Mouse (Mus musculus): Measurements from ENCODE around the gene Lect2. TPM values are rescaled to one million over a fixed set of nuclear protein-coding genes. Genes with fewer than 3 reads are reported as not detected.

Gene Lect2
- polyA plus RNA-seq, 1 experiment from 2014 or later = 1.6 TPM

- 89% methylated on average over 6 of the region's 6 CpGs for WGBS
These were observed 3.4 kb upstream of the Lect2 start for GRCm38 (mm10) chr13:56551661-56552060.

GRCm38 (mm10) chr13:56550574-56550973, 2.3 kb upstream of the Lect2 start:
- Histone ChIP-seq H3K27me3 (ENCODE audit: control insufficient read depth, insufficient read depth, low read length) (no peaks in the 10 kb centered on the region), H3K4me3 (ENCODE audit: low read length) (no peak overlapping the region), H3K36me3 (ENCODE audit: control insufficient read depth, insufficient read depth, low read length) (no peaks in the 10 kb centered on the region), H3K4me1 (ENCODE audit: control insufficient read depth, insufficient read depth, low read length) (peaks cover 5% of the 10 kb centered on the region), H3K9me3 (ENCODE audit: control insufficient read depth, low read length) (no peaks in the 10 kb centered on the region), H3K4me2 (replicated peaks; ENCODE audit: low read depth, low read length) (no peak overlapping the region), H3K27ac (ENCODE audit: low read depth, low read length) (no peak overlapping the region), H3K9ac (ENCODE audit: low read depth, low read length) (no peak overlapping the region)
- ATAC-seq (ENCODE audit: low FRiP score, low TSS enrichment) = no peak
- WGBS = 12% methylated on average over 1 of the region's 1 CpGs

More at GRCm38 (mm10) chr13:56551661-56552060, 3.4 kb upstream of the Lect2 start:
- no peak overlapping the region for H3K27ac ChIP-seq (ENCODE audit: low read depth, low read length)
- no peaks in the 10 kb centered on the region for H3K36me3 ChIP-seq (ENCODE audit: control insufficient read depth, insufficient read depth, low read length)
- H3K4me3 ChIP-seq (ENCODE audit: low read length) = no peak overlapping the region
- peaks cover 5% of the 10 kb centered on the region for H3K4me1 ChIP-seq (ENCODE audit: control insufficient read depth, insufficient read depth, low read length)
- H3K9me3 ChIP-seq (ENCODE audit: control insufficient read depth, low read length) = no peaks in the 10 kb centered on the region
- H3K4me2 ChIP-seq (replicated peaks; ENCODE audit: low read depth, low read length) = no peak overlapping the region
- H3K9ac ChIP-seq (ENCODE audit: low read depth, low read length) = no peak overlapping the region
- ATAC-seq (ENCODE audit: low FRiP score, low TSS enrichment) = no peak
- no peaks in the 10 kb centered on the region for H3K27me3 ChIP-seq (ENCODE audit: control insufficient read depth, insufficient read depth, low read length)

- Histone ChIP-seq H3K9ac (ENCODE audit: low read depth, low read length) (no peak overlapping the region), H3K27ac (ENCODE audit: low read depth, low read length) (no peak overlapping the region), H3K27me3 (ENCODE audit: control insufficient read depth, insufficient read depth, low read length) (no peaks in the 10 kb centered on the region), H3K4me1 (ENCODE audit: control insufficient read depth, insufficient read depth, low read length) (peaks cover 5% of the 10 kb centered on the region), H3K9me3 (ENCODE audit: control insufficient read depth, low read length) (no peaks in the 10 kb centered on the region), H3K4me2 (replicated peaks; ENCODE audit: low read depth, low read length) (no peak overlapping the region), H3K4me3 (ENCODE audit: low read length) (no peak overlapping the region), H3K36me3 (ENCODE audit: control insufficient read depth, insufficient read depth, low read length) (no peaks in the 10 kb centered on the region)
- no peak for ATAC-seq (ENCODE audit: low FRiP score, low TSS enrichment)
- 67% methylated on average over 4 of the region's 4 CpGs for WGBS
These were observed 1.1 kb upstream of the Lect2 start for GRCm38 (mm10) chr13:56549364-56549763.

- Histone ChIP-seq H3K36me3 (ENCODE audit: control insufficient read depth, insufficient read depth, low read length) (no peaks in the 10 kb centered on the region), H3K27me3 (ENCODE audit: control insufficient read depth, insufficient read depth, low read length) (no peaks in the 10 kb centered on the region), H3K27ac (ENCODE audit: low read depth, low read length) (no peak overlapping the region), H3K4me1 (ENCODE audit: control insufficient read depth, insufficient read depth, low read length) (no peaks in the 10 kb centered on the region), H3K9me3 (ENCODE audit: control insufficient read depth, low read length) (no peaks in the 10 kb centered on the region), H3K4me2 (replicated peaks; ENCODE audit: low read depth, low read length) (no peak overlapping the region), H3K9ac (ENCODE audit: low read depth, low read length) (no peak overlapping the region), H3K4me3 (ENCODE audit: low read length) (no peak overlapping the region)
- no peak for ATAC-seq (ENCODE audit: low FRiP score, low TSS enrichment)
- WGBS = 53% methylated on average over 3 of the region's 3 CpGs
These were observed 3.3 kb downstream of the Lect2 start for GRCm38 (mm10) chr13:56544956-56545355.

GRCm38 (mm10) chr13:56543805-56544204, 4.5 kb downstream of the Lect2 start:
- no peaks in the 10 kb centered on the region for H3K36me3 ChIP-seq (ENCODE audit: control insufficient read depth, insufficient read depth, low read length)
- no peak for ATAC-seq (ENCODE audit: low FRiP score, low TSS enrichment)
- H3K4me1 ChIP-seq (ENCODE audit: control insufficient read depth, insufficient read depth, low read length) = no peaks in the 10 kb centered on the region
- H3K27me3 ChIP-seq (ENCODE audit: control insufficient read depth, insufficient read depth, low read length) = no peaks in the 10 kb centered on the region
- no peak overlapping the region for H3K27ac ChIP-seq (ENCODE audit: low read depth, low read length)
- no peaks in the 10 kb centered on the region for H3K9me3 ChIP-seq (ENCODE audit: control insufficient read depth, low read length)
- 57% methylated on average over 9 of the region's 9 CpGs for WGBS
- no peak overlapping the region for H3K9ac ChIP-seq (ENCODE audit: low read depth, low read length)
- H3K4me2 ChIP-seq (replicated peaks; ENCODE audit: low read depth, low read length) = no peak overlapping the region
- no peak overlapping the region for H3K4me3 ChIP-seq (ENCODE audit: low read length)

GRCm38 (mm10) chr13:56539846-56540245, 8.5 kb downstream of the Lect2 start:
- no peak for ATAC-seq (ENCODE audit: low FRiP score, low TSS enrichment)
- no peak overlapping the region for H3K4me2 ChIP-seq (replicated peaks; ENCODE audit: low read depth, low read length)
- no peak overlapping the region for H3K9ac ChIP-seq (ENCODE audit: low read depth, low read length)
- no peak overlapping the region for H3K4me3 ChIP-seq (ENCODE audit: low read length)
- H3K9me3 ChIP-seq (ENCODE audit: control insufficient read depth, low read length) = no peaks in the 10 kb centered on the region
- WGBS = 94% methylated on average over 4 of the region's 4 CpGs
- H3K36me3 ChIP-seq (ENCODE audit: control insufficient read depth, insufficient read depth, low read length) = no peaks in the 10 kb centered on the region
- no peaks in the 10 kb centered on the region for H3K4me1 ChIP-seq (ENCODE audit: control insufficient read depth, insufficient read depth, low read length)
- H3K27ac ChIP-seq (ENCODE audit: low read depth, low read length) = no peak overlapping the region
- no peaks in the 10 kb centered on the region for H3K27me3 ChIP-seq (ENCODE audit: control insufficient read depth, insufficient read depth, low read length)

GRCm38 (mm10) chr13:56537026-56537425, 11.3 kb downstream of the Lect2 start:
- Histone ChIP-seq H3K4me2 (replicated peaks; ENCODE audit: low read depth, low read length) (no peak overlapping the region), H3K9ac (ENCODE audit: low read depth, low read length) (no peak overlapping the region), H3K27ac (ENCODE audit: low read depth, low read length) (no peak overlapping the region), H3K4me3 (ENCODE audit: low read length) (no peak overlapping the region), H3K36me3 (ENCODE audit: control insufficient read depth, insufficient read depth, low read length) (no peaks in the 10 kb centered on the region), H3K27me3 (ENCODE audit: control insufficient read depth, insufficient read depth, low read length) (no peaks in the 10 kb centered on the region), H3K4me1 (ENCODE audit: control insufficient read depth, insufficient read depth, low read length) (no peaks in the 10 kb centered on the region), H3K9me3 (ENCODE audit: control insufficient read depth, low read length) (peaks cover 2% of the 10 kb centered on the region; the same call in 1 of the 2 replicates)
- 77% methylated on average over 12 of the region's 12 CpGs for WGBS
- ATAC-seq (ENCODE audit: low FRiP score, low TSS enrichment) = no peak

- H3K36me3 ChIP-seq (ENCODE audit: control insufficient read depth, insufficient read depth, low read length) = no peaks in the 10 kb centered on the region
- H3K4me2 ChIP-seq (replicated peaks; ENCODE audit: low read depth, low read length) = no peak overlapping the region
- no peaks in the 10 kb centered on the region for H3K27me3 ChIP-seq (ENCODE audit: control insufficient read depth, insufficient read depth, low read length)
- H3K9me3 ChIP-seq (ENCODE audit: control insufficient read depth, low read length) = peaks cover 2% of the 10 kb centered on the region; the same call in 1 of the 2 replicates
- ATAC-seq (ENCODE audit: low FRiP score, low TSS enrichment) = no peak
- H3K4me1 ChIP-seq (ENCODE audit: control insufficient read depth, insufficient read depth, low read length) = no peaks in the 10 kb centered on the region
- 68% methylated on average over 5 of the region's 5 CpGs for WGBS
- no peak overlapping the region for H3K9ac ChIP-seq (ENCODE audit: low read depth, low read length)
- H3K27ac ChIP-seq (ENCODE audit: low read depth, low read length) = no peak overlapping the region
- no peak overlapping the region for H3K4me3 ChIP-seq (ENCODE audit: low read length)
These were observed 12.7 kb downstream of the Lect2 start for GRCm38 (mm10) chr13:56535570-56535969.

- H3K9ac ChIP-seq (ENCODE audit: low read depth, low read length) = no peak overlapping the region
- peaks cover 2% of the 10 kb centered on the region; the same call in 1 of the 2 replicates for H3K9me3 ChIP-seq (ENCODE audit: control insufficient read depth, low read length)
- 80% methylated on average over 5 of the region's 5 CpGs for WGBS
- H3K36me3 ChIP-seq (ENCODE audit: control insufficient read depth, insufficient read depth, low read length) = no peaks in the 10 kb centered on the region
- H3K27ac ChIP-seq (ENCODE audit: low read depth, low read length) = no peak overlapping the region
- ATAC-seq (ENCODE audit: low FRiP score, low TSS enrichment) = no peak
- no peaks in the 10 kb centered on the region for H3K4me1 ChIP-seq (ENCODE audit: control insufficient read depth, insufficient read depth, low read length)
- H3K4me3 ChIP-seq (ENCODE audit: low read length) = no peak overlapping the region
- no peak overlapping the region for H3K4me2 ChIP-seq (replicated peaks; ENCODE audit: low read depth, low read length)
- no peaks in the 10 kb centered on the region for H3K27me3 ChIP-seq (ENCODE audit: control insufficient read depth, insufficient read depth, low read length)
These were observed 13.4 kb downstream of the Lect2 start for GRCm38 (mm10) chr13:56534931-56535330.

Data from kidney, embryonic 14.5 days (tissue).